Mouse (Mus musculus) left cerebral cortex, adult 18-20 months (tissue): ENCODE results near the gene Cpsf3. TPM values are rescaled to one million over a fixed set of nuclear protein-coding genes. Genes with fewer than 3 reads are reported as not detected.

Experiments used
- DNase-seq, 2 experiments: peaks; one replicate each; pipeline ENCODE4 v3.0.0; 2021 to 2022; ENCODE audit warnings: low spot score in 2 of 2, mixed read lengths in 1 of 2
- total RNA-seq, 2 experiments: library from RNA; stranded (reverse); gene quantifications; 2 replicates each; pipeline ENCODE4 v1.2.3; 2021

Cpsf3 gene
- total RNA-seq, 2 experiments from 2014 or later, result 44.4 to 48.8 TPM

GRCm38 (mm10) chr12:21288716-21289395 lies 3.7 kb downstream of the Cpsf3 start:
- no peak for DNase-seq

GRCm38 (mm10) chr12:21289651-21290050 lies 4.5 kb downstream of the Cpsf3 start:
- no peak for DNase-seq

GRCm38 (mm10) chr12:21298856-21299255 lies 13.7 kb downstream of the Cpsf3 start:
- DNase-seq, result no peak

- DNase-seq, result no peak
Observed at GRCm38 (mm10) chr12:21301324-21301723, 16.1 kb downstream of the Cpsf3 start.

- DNase-seq, result no peak
Observed at GRCm38 (mm10) chr12:21301932-21302331, 16.7 kb downstream of the Cpsf3 start.

- no peak for DNase-seq
Observed at GRCm38 (mm10) chr12:21302361-21302783, 17.2 kb downstream of the Cpsf3 start.

- DNase-seq, result no peak
Observed at GRCm38 (mm10) chr12:21305741-21306140, 20.6 kb downstream of the Cpsf3 start.

GRCm38 (mm10) chr12:21306721-21307120 lies 21.5 kb downstream of the Cpsf3 start:
- no peak for DNase-seq

- no peak for DNase-seq
Observed at GRCm38 (mm10) chr12:21312201-21312600, 27.0 kb downstream of the Cpsf3 start.

GRCm38 (mm10) chr12:21315923-21316868 lies 31.0 kb downstream of the Cpsf3 start, which contains the start of gene Iah1:
Gene Iah1, plus strand, starts transcription at chr12:21316389.
- DNase-seq, result peak; percentile 74 to 80

GRCm38 (mm10) chr12:21316869-21317265 lies 31.7 kb downstream of the Cpsf3 start:
- DNase-seq, result no peak

GRCm38 (mm10) chr12:21318143-21318895 lies 33.1 kb downstream of the Cpsf3 start:
- peak; percentile 66 to 67 for DNase-seq

- no peak for DNase-seq
Observed at GRCm38 (mm10) chr12:21320317-21320716, 35.1 kb downstream of the Cpsf3 start.

GRCm38 (mm10) chr12:21321170-21321569 lies 36.0 kb downstream of the Cpsf3 start:
- no peak for DNase-seq

GRCm38 (mm10) chr12:21322296-21322695 lies 37.1 kb downstream of the Cpsf3 start:
- no peak for DNase-seq

GRCm38 (mm10) chr12:21322856-21323255 lies 37.7 kb downstream of the Cpsf3 start:
- DNase-seq, result no peak

- DNase-seq, result no peak
Observed at GRCm38 (mm10) chr12:21324101-21324500, 38.9 kb downstream of the Cpsf3 start.

- DNase-seq, result no peak
Observed at GRCm38 (mm10) chr12:21325266-21325665, 40.1 kb downstream of the Cpsf3 start.

GRCm38 (mm10) chr12:21326325-21326724 lies 41.1 kb downstream of the Cpsf3 start:
- DNase-seq, result no peak

- no peak for DNase-seq
Observed at GRCm38 (mm10) chr12:21329661-21330400, 44.6 kb downstream of the Cpsf3 start.
